Comparison of ENCODE assay signal across 26 mouse cellular contexts in genomic region chr10:59795902-59796301, GRCm38 (mm10).
DNase-seq lines count a peak whose midpoint lies in the region; ATAC-seq lines count a peak whose summit lies in the region.
"Had no signal": no experiment of that assay in that cellular context is flagged by ENCODE, and none has a peak within 500 bp of the region (broad histone marks: within the 10 kb centered on the region; RNA-seq: fewer than 3 reads in every experiment).

No protein-coding gene starts in this region.

- DNase-seq in heart, adult 11 months: peak; percentile 79
- no peak for DNase-seq in heart, postnatal 36 days
- DNase-seq in liver, embryonic 11.5 days (ENCODE audit: low spot score): no peak
- DNase-seq in ZHBTc4 (ENCODE audit: low read depth, low spot score): peak; percentile 48
- no peak for DNase-seq in retina, embryonic 14.5 days (ENCODE audit: low spot score)
- DNase-seq: adrenal gland, adult 2 months; adrenal gland, postnatal 14 days; B cell, adult 2 months; cerebellum, adult 11 months; cerebellum, adult 2 months; cerebellum, adult 9-11 months; gastrocnemius, postnatal 25 days; heart, adult 2 months; kidney, adult 11 months had no signal

- no peaks in the 10 kb centered on the region for H3K27me3 ChIP-seq in liver, embryonic 12.5 days (replicated peaks)
- H3K27me3 ChIP-seq in liver, embryonic 11.5 days (replicated peaks; ENCODE audit: control insufficient read depth, insufficient read depth, low read length): no peaks in the 10 kb centered on the region
- H3K27me3 ChIP-seq: embryonic facial prominence, embryonic 13.5 days; forebrain, embryonic 15.5 days; hindbrain, embryonic 13.5 days; intestine, embryonic 15.5 days had no signal

- peaks cover 43% of the 10 kb centered on the region for H3K4me1 ChIP-seq in liver, embryonic 12.5 days
- H3K4me1 ChIP-seq in liver, embryonic 11.5 days (replicated peaks; ENCODE audit: control insufficient read depth, insufficient read depth, low read length): peaks cover 17% of the 10 kb centered on the region

- intact Hi-C loops in heart, postnatal 36 days (cut with DNase I): no loop called here

- no peak overlapping the region for H3K9ac ChIP-seq in liver, embryonic 12.5 days
- no peak overlapping the region for H3K9ac ChIP-seq in liver, embryonic 11.5 days (ENCODE audit: low read depth, low read length)
- H3K9ac ChIP-seq: embryonic facial prominence, embryonic 13.5 days; forebrain, embryonic 15.5 days; hindbrain, embryonic 13.5 days; intestine, embryonic 15.5 days had no signal

- no peak for ATAC-seq in liver, embryonic 12.5 days
- ATAC-seq in liver, embryonic 11.5 days (replicated peaks; ENCODE audit: low FRiP score): no peak
- no peak for ATAC-seq in CD4-positive, CD25-positive, alpha-beta regulatory T cell, adult 4 months
- ATAC-seq: forebrain, embryonic 15.5 days; hindbrain, embryonic 16.5 days; intestine, embryonic 15.5 days had no signal

- H3K9me3 ChIP-seq in liver, embryonic 12.5 days (replicated peaks): no peaks in the 10 kb centered on the region
- no peaks in the 10 kb centered on the region for H3K9me3 ChIP-seq in liver, embryonic 11.5 days (ENCODE audit: control insufficient read depth, low read length)
- H3K9me3 ChIP-seq: embryonic facial prominence, embryonic 13.5 days; forebrain, embryonic 10.5 days; forebrain, embryonic 15.5 days; G1E; hindbrain, embryonic 10.5 days; hindbrain, embryonic 13.5 days; intestine, embryonic 15.5 days had no signal

- no peak overlapping the region for H3K4me2 ChIP-seq in liver, embryonic 12.5 days
- H3K4me2 ChIP-seq in liver, embryonic 11.5 days: no peak overlapping the region
- H3K4me2 ChIP-seq: embryonic facial prominence, embryonic 13.5 days; forebrain, embryonic 15.5 days; heart, embryonic 11.5 days; hindbrain, embryonic 13.5 days; intestine, embryonic 15.5 days had no signal

- 0 out of 2 replicates have a peak overlapping the region, but pooled peaks have one; percentile 16 for H3K27ac ChIP-seq in liver, embryonic 12.5 days
- no peak overlapping the region for H3K27ac ChIP-seq in liver, embryonic 11.5 days (ENCODE audit: low read depth, low read length)
- H3K27ac ChIP-seq: embryonic facial prominence, embryonic 13.5 days; forebrain, embryonic 10.5 days; forebrain, embryonic 15.5 days; heart, adult 2 months; hindbrain, embryonic 10.5 days; hindbrain, embryonic 13.5 days; intestine, embryonic 15.5 days had no signal

- no peak overlapping the region for H3K4me3 ChIP-seq in liver, embryonic 12.5 days
- no peak overlapping the region for H3K4me3 ChIP-seq in liver, embryonic 11.5 days (ENCODE audit: low read depth, low read length)
- H3K4me3 ChIP-seq: embryonic facial prominence, embryonic 13.5 days; erythroblast, embryonic 14.5 days; forebrain, embryonic 10.5 days; forebrain, embryonic 15.5 days; heart, adult 2 months; hindbrain, embryonic 10.5 days; hindbrain, embryonic 13.5 days; intestine, embryonic 15.5 days had no signal

- peaks cover 19% of the 10 kb centered on the region for H3K36me3 ChIP-seq in liver, embryonic 12.5 days
- no peaks in the 10 kb centered on the region for H3K36me3 ChIP-seq in liver, embryonic 11.5 days (ENCODE audit: control insufficient read depth, insufficient read depth, low read length)
- H3K36me3 ChIP-seq: intestine, embryonic 15.5 days had no signal

- 91% methylated on average over 4 of the region's 4 CpGs for WGBS in liver, embryonic 12.5 days (ENCODE audit: insufficient replicate concordance)
- WGBS in liver, embryonic 11.5 days: 92% methylated on average over 4 of the region's 4 CpGs

Comparison
In these comparisons a context has a peak if more than half of its experiments do, and no peak if none do; other contexts are left out.
1. DNase-seq: peak in heart, adult 11 months (single experiment) and ZHBTc4 (single experiment); none in heart, postnatal 36 days (0 of 2), liver, embryonic 11.5 days (single experiment) and retina, embryonic 14.5 days (single experiment).